Mouse (Mus musculus) stomach, embryonic 16.5 days (tissue): Measurements from ENCODE around the gene Zfp574. TPM values are rescaled to one million over a fixed set of nuclear protein-coding genes. Genes with fewer than 3 reads are reported as not detected.

ENCODE experiments used
- ATAC-seq: fragments of 200-750 bp; cut with Nextera tagmentation; 2 replicates; pipeline ENCODE4 v1.8.0; 2017; ENCODE audit warnings: moderate number of reproducible peaks, moderate TSS enrichment; ENCODE audit not compliant: insufficient read depth, low FRiP score
- H3K27ac ChIP-seq: fragments of 300-500 bp; sonication (generic); 2 replicates; pipeline ENCODE4 v1.5.1; 2014; ENCODE audit warnings: low read length
- H3K27me3 ChIP-seq: fragments of 300-500 bp; sonication (generic); 2 replicates; pipeline ENCODE4 v1.6.1; 2014; ENCODE audit warnings: low read length, control low read depth, mixed read lengths; ENCODE audit not compliant: control insufficient read depth, insufficient read depth
- H3K36me3 ChIP-seq: fragments of 300-500 bp; sonication (generic); 2 replicates; pipeline ENCODE4 v1.6.1; 2014; ENCODE audit warnings: low read length; ENCODE audit not compliant: control insufficient read depth, insufficient read depth
- H3K4me1 ChIP-seq: fragments of 300-500 bp; sonication (generic); 2 replicates; pipeline ENCODE4 v1.6.1; 2014; ENCODE audit warnings: low read length, control low read depth, mixed read lengths; ENCODE audit not compliant: control insufficient read depth, insufficient read depth
- H3K4me2 ChIP-seq: fragments of 300-500 bp; sonication (generic); 2 replicates; pipeline ENCODE4 v1.6.1; 2014; ENCODE audit warnings: low read depth, low read length, mixed read lengths
- H3K4me3 ChIP-seq: fragments of 300-500 bp; sonication (generic); replicated peaks from 2 replicates; pipeline ENCODE4 v1.5.1; 2014; ENCODE audit warnings: mild to moderate bottlenecking, low read length
- H3K9ac ChIP-seq: fragments of 300-500 bp; sonication (generic); 2 replicates; pipeline ENCODE4 v1.6.1; 2014; ENCODE audit warnings: low read length
- H3K9me3 ChIP-seq: fragments of 300-500 bp; sonication (generic); replicated peaks from 2 replicates; pipeline ENCODE4 v1.6.1; 2016; ENCODE audit warnings: low read length, control low read depth; ENCODE audit not compliant: control insufficient read depth
- WGBS: fragments of 180-500 bp; shearing (Covaris S2); extraction: QIAGEN DNeasy Blood & Tissue Kit; methylation state at CpG from one replicate; pipeline ENCODE4 v1.1.7; 2014; 5-methylcytosine and 5-hydroxymethylcytosine counted together
- polyA plus RNA-seq: library from polyadenylated mRNA; unstranded; fragments of >200 nt; fragmentation: Nextera tagmentation; extraction: Ambion mirVana; gene quantifications from 2 replicates; pipeline ENCODE4 v1.2.1, GENCODE M21; 2015

The Zfp574 gene
- polyA plus RNA-seq, 1 experiment from 2014 or later: 23.1 TPM

GRCm38 (mm10) chr7:25120061-25120834, 47.9 kb downstream of the Zfp574 start:
- 59% methylated on average over 22 of the region's 25 CpGs for WGBS
- H3K36me3 ChIP-seq: no peaks in the 10 kb centered on the region
- H3K27ac ChIP-seq: no peak overlapping the region
- H3K4me1 ChIP-seq: no peaks in the 10 kb centered on the region
- no peak overlapping the region for H3K4me2 ChIP-seq
- no peak overlapping the region for H3K4me3 ChIP-seq
- 0 out of 2 replicates have a peak, but pooled peaks cover 3% of the 10 kb centered on the region for H3K27me3 ChIP-seq
- H3K9me3 ChIP-seq: no peaks in the 10 kb centered on the region
- peak; percentile 39; the same call in 1 of the 2 replicates for ATAC-seq
- no peak overlapping the region for H3K9ac ChIP-seq

GRCm38 (mm10) chr7:25121240-25121786, 48.9 kb downstream of the Zfp574 start:
- Histone ChIP-seq H3K4me2 (no peak overlapping the region), H3K27me3 (no peaks in the 10 kb centered on the region), H3K9me3 (no peaks in the 10 kb centered on the region), H3K4me3 (no peak overlapping the region), H3K4me1 (no peaks in the 10 kb centered on the region), H3K27ac (no peak overlapping the region), H3K9ac (no peak overlapping the region), H3K36me3 (no peaks in the 10 kb centered on the region)
- no peak for ATAC-seq
- WGBS: 61% methylated on average over 13 of the region's 13 CpGs

- Histone ChIP-seq H3K4me2 (no peak overlapping the region), H3K36me3 (no peaks in the 10 kb centered on the region), H3K27me3 (no peaks in the 10 kb centered on the region), H3K4me1 (no peaks in the 10 kb centered on the region), H3K27ac (no peak overlapping the region), H3K9me3 (no peaks in the 10 kb centered on the region), H3K4me3 (no peak overlapping the region), H3K9ac (no peak overlapping the region)
- no peak for ATAC-seq
- 67% methylated on average over 10 of the region's 10 CpGs for WGBS
These were observed 53.4 kb downstream of the Zfp574 start for GRCm38 (mm10) chr7:25125716-25126281.

- 62% methylated on average over 9 of the region's 9 CpGs for WGBS
- Histone ChIP-seq H3K4me3 (no peak overlapping the region), H3K27me3 (peaks cover 14% of the 10 kb centered on the region; the same call in 1 of the 2 replicates), H3K9me3 (no peaks in the 10 kb centered on the region), H3K9ac (no peak overlapping the region), H3K27ac (no peak overlapping the region), H3K4me2 (no peak overlapping the region), H3K36me3 (no peaks in the 10 kb centered on the region), H3K4me1 (no peaks in the 10 kb centered on the region)
- ATAC-seq: no peak
These were observed 55.6 kb downstream of the Zfp574 start for GRCm38 (mm10) chr7:25127971-25128370.

DNA sequence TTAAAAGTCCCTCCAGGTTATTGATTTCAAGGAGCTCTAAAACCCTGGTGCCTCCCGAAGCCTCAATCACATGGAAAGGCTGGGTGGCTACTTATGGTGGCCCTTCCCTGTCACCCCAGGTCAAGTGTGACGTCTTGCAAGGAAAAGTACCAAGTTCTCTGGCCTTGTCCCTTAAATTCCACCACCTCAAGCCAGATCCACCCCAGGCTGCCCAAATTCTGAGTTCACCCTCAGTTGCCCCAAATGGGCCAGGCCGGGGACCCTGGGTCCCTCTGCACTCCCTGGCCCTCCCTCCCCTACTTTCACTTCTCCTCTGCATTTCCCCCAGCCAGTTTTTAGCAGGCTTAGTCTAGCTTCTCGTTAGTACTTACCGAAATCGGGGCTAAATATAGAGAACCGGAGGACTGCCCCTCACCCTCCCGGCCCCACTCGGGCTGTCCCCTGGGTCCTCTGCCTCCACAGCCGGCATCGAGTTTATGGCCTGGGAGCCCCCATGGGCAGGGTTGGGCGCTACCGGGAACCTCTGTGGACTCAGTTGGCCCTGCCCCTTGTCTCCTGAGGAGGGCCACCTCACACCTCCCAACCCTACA, 57.1 kb downstream of the Zfp574 start:
- Histone ChIP-seq H3K9ac (no peak overlapping the region), H3K27ac (no peak overlapping the region), H3K9me3 (no peaks in the 10 kb centered on the region), H3K27me3 (peaks cover 26% of the 10 kb centered on the region), H3K36me3 (no peaks in the 10 kb centered on the region), H3K4me2 (no peak overlapping the region), H3K4me1 (no peaks in the 10 kb centered on the region), H3K4me3 (no peak overlapping the region)
- WGBS: 38% methylated on average over 13 of the region's 13 CpGs
- no peak for ATAC-seq

GRCm38 (mm10) chr7:25130565-25130964, 58.2 kb downstream of the Zfp574 start:
- no peak for ATAC-seq
- Histone ChIP-seq H3K4me1 (no peaks in the 10 kb centered on the region), H3K27ac (no peak overlapping the region), H3K36me3 (no peaks in the 10 kb centered on the region), H3K4me2 (no peak overlapping the region), H3K9me3 (no peaks in the 10 kb centered on the region), H3K27me3 (peaks cover 37% of the 10 kb centered on the region), H3K4me3 (no peak overlapping the region), H3K9ac (no peak overlapping the region)
- WGBS: 75% methylated on average over 11 of the region's 11 CpGs

DNA sequence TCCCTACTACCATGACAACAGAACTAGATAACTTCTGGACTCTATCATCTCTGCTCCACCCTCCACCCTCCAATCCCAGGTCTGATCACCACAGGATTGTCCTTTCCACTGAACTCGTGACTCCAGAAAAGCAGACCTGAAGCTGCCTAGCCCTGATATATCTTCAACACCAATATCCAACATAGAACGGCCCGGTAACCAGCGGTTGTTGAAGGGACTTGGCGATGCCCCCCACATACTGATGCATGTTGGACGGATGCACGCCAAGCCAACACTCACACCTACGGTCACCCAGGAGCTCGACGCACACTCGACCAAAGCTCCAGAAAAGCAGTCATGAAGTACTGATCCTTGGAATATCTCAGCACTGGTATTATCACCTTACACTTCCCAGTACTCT, 58.9 kb downstream of the Zfp574 start:
- Histone ChIP-seq H3K4me2 (no peak overlapping the region), H3K9me3 (no peaks in the 10 kb centered on the region), H3K36me3 (no peaks in the 10 kb centered on the region), H3K4me1 (no peaks in the 10 kb centered on the region), H3K27ac (no peak overlapping the region), H3K27me3 (peaks cover 40% of the 10 kb centered on the region), H3K4me3 (no peak overlapping the region), H3K9ac (no peak overlapping the region)
- WGBS: 88% methylated on average over 11 of the region's 11 CpGs
- no peak for ATAC-seq

DNA sequence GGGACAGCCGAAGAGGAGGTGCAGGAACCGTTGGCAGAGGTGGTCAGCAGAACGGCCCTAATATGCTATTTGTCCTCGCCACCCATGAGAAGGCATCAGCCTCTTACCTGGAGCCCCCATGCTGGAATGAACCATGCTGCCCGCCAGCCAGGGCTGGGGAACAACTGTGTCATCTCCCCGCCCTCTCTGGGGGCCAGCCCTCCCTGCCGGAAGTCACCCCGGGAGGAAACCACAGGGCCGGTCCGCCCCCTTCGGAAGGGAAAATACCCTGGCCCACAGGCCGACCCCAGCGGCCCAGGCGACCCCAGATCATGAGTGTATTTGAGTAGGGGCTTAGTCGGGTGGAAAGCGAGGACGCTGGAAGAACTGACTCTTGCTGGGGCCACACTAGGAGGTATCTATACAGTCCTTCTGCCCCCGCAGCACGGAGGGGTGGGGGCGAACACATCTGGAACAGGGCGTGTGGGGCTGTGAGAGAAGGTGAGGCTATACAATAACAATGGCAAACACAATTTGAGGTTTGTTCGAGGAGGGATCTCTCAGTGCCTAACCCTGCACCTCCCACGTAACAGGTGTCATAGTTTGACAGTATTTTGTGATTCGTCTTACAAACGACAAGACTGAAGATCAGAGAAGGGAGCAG, 60.1 kb downstream of the Zfp574 start:
- 7% methylated on average over 25 of the region's 25 CpGs for WGBS
- no peak overlapping the region; the same call in 1 of the 2 replicates for H3K4me2 ChIP-seq
- no peaks in the 10 kb centered on the region for H3K9me3 ChIP-seq
- H3K36me3 ChIP-seq: no peaks in the 10 kb centered on the region
- H3K27me3 ChIP-seq: peaks cover 40% of the 10 kb centered on the region
- no peak overlapping the region for H3K27ac ChIP-seq
- ATAC-seq: no peak
- no peak overlapping the region for H3K9ac ChIP-seq
- H3K4me1 ChIP-seq: no peaks in the 10 kb centered on the region
- peak overlapping the region; percentile 8; the same call in 1 of the 2 replicates for H3K4me3 ChIP-seq
